ENCODE assay signal across 8 mouse cellular contexts in the genomic region with DNA sequence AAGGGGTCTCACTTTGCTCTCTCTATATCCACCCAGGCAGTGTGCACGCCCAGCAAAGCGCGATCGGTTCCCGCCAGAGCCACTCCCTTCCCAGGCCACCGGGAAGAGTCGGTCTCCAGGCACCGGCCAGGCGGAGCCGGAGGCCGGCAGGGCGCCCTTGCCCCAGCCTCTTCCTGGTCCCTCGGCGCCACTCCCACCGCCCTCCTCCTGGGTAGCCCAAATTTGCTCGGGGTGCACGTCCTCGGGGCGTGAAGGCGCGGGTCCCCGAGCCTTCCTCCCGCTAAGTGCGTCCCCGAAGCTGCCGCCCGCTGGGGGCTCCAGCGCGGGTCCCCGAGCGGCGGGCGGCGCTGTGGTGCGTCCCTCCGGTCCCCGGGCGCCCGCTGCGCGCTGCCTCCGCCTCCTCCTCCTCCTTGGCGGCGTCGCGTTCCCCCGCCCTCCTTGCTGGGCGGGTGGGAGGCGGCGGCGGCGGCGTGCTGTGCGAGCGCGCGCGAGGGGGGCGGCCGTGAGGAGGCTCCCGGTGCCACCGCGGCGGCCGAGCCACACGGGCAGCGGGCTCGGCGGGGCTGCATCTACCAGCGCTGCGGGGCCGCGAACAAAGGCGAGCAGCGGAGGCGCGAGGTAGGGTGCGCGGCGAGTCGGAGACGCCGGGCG. TPM values are rescaled to one million over a fixed set of nuclear protein-coding genes. Genes with fewer than 3 reads are reported as not detected.
DNase-seq lines count a peak whose midpoint lies in the region; ATAC-seq lines count a peak whose summit lies in the region.

A gene (plus strand): TSS at position 144 of the 651 bp plus-strand sequence.

- peak; percentile 88 for ATAC-seq in hindbrain, embryonic 13.5 days (ENCODE audit: low FRiP score)

- peak within 1 kb of the TSS; percentile 80 for H3K4me3 ChIP-seq in hindbrain, embryonic 13.5 days

- no peaks in the 10 kb centered on the region for H3K36me3 ChIP-seq in hindbrain, embryonic 13.5 days

- peak; percentile 91 for DNase-seq in NIH3T3 (ENCODE audit: low read depth)
- DNase-seq in cerebellum, adult 9-11 months, result peak; percentile 23
- peak; percentile 41 to 48 for DNase-seq in frontal cortex, postnatal 25 days (ENCODE audit: low spot score in 2 of 2)
- DNase-seq in left cerebral cortex, adult 11 months (ENCODE audit: low spot score), result peak; percentile 51
- peak; percentile 84 for DNase-seq in lung, postnatal 36 days
- DNase-seq in retina, postnatal 1 day, result peak; percentile 92
- DNase-seq in urinary bladder, adult 18-20 months (ENCODE audit: low spot score in 2 of 2), result peak; percentile 75 to 77

- H3K9me3 ChIP-seq in hindbrain, embryonic 13.5 days, result no peaks in the 10 kb centered on the region

- peaks cover 47% of the 10 kb centered on the region for H3K4me1 ChIP-seq in hindbrain, embryonic 13.5 days (replicated peaks)

- H3K4me2 ChIP-seq in hindbrain, embryonic 13.5 days, result peak within 1 kb of the TSS; percentile 88

- under 1% methylated on average over 60 of the region's 84 CpGs for WGBS in hindbrain, embryonic 13.5 days

- no peaks in the 10 kb centered on the region for H3K27me3 ChIP-seq in hindbrain, embryonic 13.5 days

- H3K9ac ChIP-seq in hindbrain, embryonic 13.5 days, result peak within 1 kb of the TSS; percentile 90

- H3K27ac ChIP-seq in hindbrain, embryonic 13.5 days, result peak within 1 kb of the TSS; percentile 92

RNA-seq across cellular contexts. Expression of the gene that starts here (rescaled TPM):
- polyA plus RNA-seq in hindbrain, embryonic 13.5 days (2015; fragmentation: Nextera tagmentation; extraction: Ambion mirVana), result 30.0 and 30.5 TPM in 2 replicates

Comparison
In these comparisons a context has a peak if more than half of its experiments do, and no peak if none do; other contexts are left out.
1. Peak in every context shown above with its lines: DNase-seq, ATAC-seq, H3K4me3 ChIP-seq and H3K27ac ChIP-seq.
2. DNase-seq: peak in every context shown above with its lines; median percentile 92 in retina, postnatal 1 day; 91 in NIH3T3; 84 in lung, postnatal 36 days; 76 in urinary bladder, adult 18-20 months; 51 in left cerebral cortex, adult 11 months; 44 in frontal cortex, postnatal 25 days; 23 in cerebellum, adult 9-11 months.